Mouse (Mus musculus): Measurements from ENCODE around the gene B9d2.

The B9d2 gene

DNA sequence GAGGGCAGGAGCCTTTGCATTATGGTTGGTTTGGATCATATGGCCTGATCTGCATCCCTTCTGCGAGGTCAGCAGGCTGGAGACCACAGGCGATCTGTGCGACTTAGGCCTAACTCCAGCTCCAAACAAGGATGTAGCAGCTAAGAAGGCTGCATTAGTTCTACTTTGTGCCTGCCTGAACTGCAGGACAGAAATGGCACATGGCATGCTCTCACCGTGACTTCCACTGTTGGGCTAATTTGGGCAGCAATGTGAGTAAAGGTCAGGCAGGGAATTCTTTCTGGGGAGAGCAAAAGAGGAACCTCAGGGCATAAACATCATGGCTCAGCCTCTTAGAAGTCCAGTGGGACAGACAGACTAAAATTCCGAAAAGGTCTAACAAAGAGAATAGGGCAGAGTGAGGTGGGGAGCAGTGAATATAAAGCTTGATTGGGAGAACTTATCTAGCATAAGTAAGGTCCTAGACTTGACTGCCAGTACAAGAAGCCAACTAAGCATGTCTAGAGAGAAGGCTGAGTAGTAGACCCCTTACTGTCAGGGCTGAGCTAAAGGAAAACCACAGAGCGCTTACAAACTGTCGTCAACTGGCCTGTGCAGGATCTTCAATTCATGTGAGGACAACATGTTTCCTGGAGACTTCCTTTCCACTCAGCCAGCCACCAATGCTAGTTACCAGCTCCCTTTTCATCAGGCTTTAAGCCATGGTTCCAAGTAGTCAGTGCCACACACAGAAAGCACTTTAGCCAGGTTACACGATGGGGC is 50.9 kb downstream of the B9d2 start:
- DNase-seq (ENCODE audit: low spot score) = no peak

DNA sequence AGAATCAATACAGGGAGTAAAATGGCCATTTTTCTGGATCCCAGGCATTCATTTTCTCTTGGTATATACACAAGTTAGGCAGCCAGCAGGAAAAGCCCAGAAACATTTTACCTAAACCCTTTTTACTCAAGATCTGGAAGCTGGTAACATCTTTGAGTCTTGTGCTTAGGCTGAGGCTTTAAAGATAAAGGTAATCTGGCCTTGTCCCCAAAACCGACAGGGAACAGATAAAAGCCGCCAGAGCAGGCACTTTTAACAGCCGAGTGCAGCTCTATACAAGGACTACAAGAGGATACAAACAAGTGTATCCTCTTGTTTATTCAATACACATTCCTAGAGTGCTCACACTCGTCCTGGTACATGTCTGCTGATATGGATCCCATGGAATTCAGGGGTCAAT is 54.4 kb downstream of the B9d2 start:
- no peak for DNase-seq (ENCODE audit: low spot score)
